Mouse (Mus musculus) CH12.LX (cell line): ENCODE measurements at regions not wholly inside any gene's neighbourhood (a gene's known extent, or its start where the extent isn't known, plus 50 kb on each side); places are given as distances from the start of the nearest gene placed in this dataset.

Experiments
- BHLHE40 ChIP-seq: IDR thresholded peaks from 2 replicates; pipeline ENCODE4 v1.6.1; 2011; ENCODE audit warnings: mild to moderate bottlenecking, low read depth, low read length, improper control_type of control experiment
- CHD1 ChIP-seq: IDR thresholded peaks from 2 replicates; pipeline ENCODE4 v1.6.1; 2012; ENCODE audit warnings: low read depth, low read length, improper control_type of control experiment, inconsistent platforms
- CHD2 ChIP-seq: IDR thresholded peaks from 2 replicates; pipeline ENCODE4 v1.6.1; 2011; ENCODE audit warnings: low read length, improper control_type of control experiment
- CTCF ChIP-seq, 2 experiments: IDR thresholded peaks in 1 of 2; conservative IDR thresholded peaks in 1 of 2; 2 replicates each; pipeline ENCODE4 v1.5.1; 2011 to 2012; ENCODE audit warnings: low read depth in 2 of 2, low read length in 2 of 2, improper control_type of control experiment in 1 of 2, inconsistent platforms in 1 of 2, mild to moderate bottlenecking in 1 of 2, moderate library complexity in 1 of 2
- EP300 ChIP-seq: IDR thresholded peaks from 2 replicates; pipeline ENCODE4 v1.6.1; 2011; ENCODE audit warnings: low read length, improper control_type of control experiment
- HCFC1 ChIP-seq: IDR thresholded peaks from 2 replicates; pipeline ENCODE4 v1.6.1; 2012; ENCODE audit warnings: low read depth, mild to moderate bottlenecking, inconsistent platforms, low read length, improper control_type of control experiment
- MXI1 ChIP-seq: IDR thresholded peaks from 2 replicates; pipeline ENCODE4 v1.6.1; 2011; ENCODE audit warnings: mild to moderate bottlenecking, low read depth, low read length, improper control_type of control experiment
- POLR2A ChIP-seq: IDR thresholded peaks from 2 replicates; pipeline ENCODE4 v1.6.1; 2011; ENCODE audit warnings: low read depth, mild to moderate bottlenecking, improper control_type of control experiment, low read length
- RAD21 ChIP-seq: IDR thresholded peaks from 2 replicates; pipeline ENCODE4 v1.6.1; 2011; ENCODE audit warnings: low read depth, mild to moderate bottlenecking, low read length, improper control_type of control experiment, moderate library complexity
- SMC3 ChIP-seq: IDR thresholded peaks from 2 replicates; pipeline ENCODE4 v1.6.1; 2011; ENCODE audit warnings: low read depth, low read length, improper control_type of control experiment
- ZMIZ1 ChIP-seq: IDR thresholded peaks from 2 replicates; pipeline ENCODE4 v1.6.1; 2012; ENCODE audit warnings: low read depth, mild to moderate bottlenecking, inconsistent platforms, low read length, improper control_type of control experiment

DNA sequence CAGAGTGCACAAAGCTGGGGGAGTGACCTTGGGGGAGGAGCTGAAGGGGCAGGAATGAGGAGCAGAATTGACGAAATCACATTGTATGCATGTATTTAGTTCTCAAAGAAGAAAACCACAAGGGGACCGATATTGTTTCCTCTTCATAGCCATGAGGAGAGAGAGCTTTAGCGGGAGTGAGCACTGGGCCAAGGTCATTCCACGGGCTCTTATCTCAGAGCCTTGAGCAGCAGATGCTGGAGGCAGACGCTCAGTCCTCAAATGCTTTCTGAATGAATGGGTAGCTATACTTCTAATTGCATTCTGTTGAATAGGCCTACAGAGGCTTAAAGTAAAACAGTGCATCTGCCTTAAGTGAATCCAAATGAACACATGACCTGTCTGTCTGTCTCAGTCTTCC, 245.2 kb upstream of the Rbfox1 start:
- TF ChIP-seq CTCF (conservative IDR thresholded peaks at IDR 0.05 in 1 of 2, IDR thresholded peaks at IDR 0.05 in 1 of 2; ENCODE audit: low read depth in 2 of 2, low read length in 2 of 2): no peak
- no peak for TF ChIP-seq CHD2
- no peak for TF ChIP-seq HCFC1
- TF ChIP-seq EP300: no peak
- TF ChIP-seq CHD1: no peak
- TF ChIP-seq ZMIZ1: no peak
- TF ChIP-seq MXI1: no peak
- no peak for TF ChIP-seq BHLHE40
- no peak for TF ChIP-seq POLR2A
- TF ChIP-seq SMC3: no peak
- TF ChIP-seq RAD21: no peak
